Mouse (Mus musculus): Measurements from ENCODE around the gene S100a5. TPM values are rescaled to one million over a fixed set of nuclear protein-coding genes. Genes with fewer than 3 reads are reported as not detected.

S100a5 gene
- total and polyA plus RNA-seq, 3 experiments, result not detected

GRCm38 (mm10) chr3:90607361-90607760, 962 bp upstream of the S100a5 start:
- Histone ChIP-seq H3K4me1 (ENCODE audit: insufficient read depth, low read depth, low read length) (no peaks in the 10 kb centered on the region), H3K36me3 (replicated peaks) (no peaks in the 10 kb centered on the region), H3K9me3 (replicated peaks) (no peaks in the 10 kb centered on the region), H3K27me3 (ENCODE audit: insufficient read depth, low read length) (peaks cover 6% of the 10 kb centered on the region), H3K4me3 (ENCODE audit: low read depth, low read length) (no peak overlapping the region)
- ATAC-seq (ENCODE audit: extremely low read depth, insufficient number of reproducible peaks, low FRiP score, poor library complexity, severe bottlenecking) (no peak), DNase-seq (ENCODE audit: low spot score) (no peak)
- TF ChIP-seq TAL1 (conservative IDR thresholded peaks at IDR 0.05; ENCODE audit: low read depth, low read length), result no peak
- no peak for TF ChIP-seq GATA2 (IDR thresholded peaks at IDR 0.05; ENCODE audit: borderline replicate concordance, low read depth, low read length)
- no peak for TF ChIP-seq POLR2AphosphoS5 (IDR thresholded peaks at IDR 0.05; ENCODE audit: insufficient replicate concordance, low read depth, low read length)
- TF ChIP-seq GATA1 (IDR thresholded peaks at IDR 0.05; ENCODE audit: borderline replicate concordance, low read length), result no peak
- TF ChIP-seq CTCF (IDR thresholded peaks at IDR 0.05; ENCODE audit: low read depth, low read length), result no peak

- Histone ChIP-seq H3K36me3 (replicated peaks) (no peaks in the 10 kb centered on the region), H3K9me3 (replicated peaks) (no peaks in the 10 kb centered on the region), H3K4me3 (ENCODE audit: low read depth, low read length) (no peak overlapping the region), H3K27me3 (ENCODE audit: insufficient read depth, low read length) (peaks cover 15% of the 10 kb centered on the region), H3K4me1 (ENCODE audit: insufficient read depth, low read depth, low read length) (no peaks in the 10 kb centered on the region)
- DNase-seq (ENCODE audit: low spot score), result no peak
- no peak for ATAC-seq (ENCODE audit: extremely low read depth, insufficient number of reproducible peaks, low FRiP score, poor library complexity, severe bottlenecking)
- TF ChIP-seq POLR2AphosphoS5 (IDR thresholded peaks at IDR 0.05; ENCODE audit: insufficient replicate concordance, low read depth, low read length) (no peak), TAL1 (conservative IDR thresholded peaks at IDR 0.05; ENCODE audit: low read depth, low read length) (no peak), CTCF (IDR thresholded peaks at IDR 0.05; ENCODE audit: low read depth, low read length) (no peak), GATA1 (IDR thresholded peaks at IDR 0.05; ENCODE audit: borderline replicate concordance, low read length) (no peak), GATA2 (IDR thresholded peaks at IDR 0.05; ENCODE audit: borderline replicate concordance, low read depth, low read length) (no peak)
These were observed 779 bp downstream of the S100a5 start for GRCm38 (mm10) chr3:90609102-90609501.

DNA sequence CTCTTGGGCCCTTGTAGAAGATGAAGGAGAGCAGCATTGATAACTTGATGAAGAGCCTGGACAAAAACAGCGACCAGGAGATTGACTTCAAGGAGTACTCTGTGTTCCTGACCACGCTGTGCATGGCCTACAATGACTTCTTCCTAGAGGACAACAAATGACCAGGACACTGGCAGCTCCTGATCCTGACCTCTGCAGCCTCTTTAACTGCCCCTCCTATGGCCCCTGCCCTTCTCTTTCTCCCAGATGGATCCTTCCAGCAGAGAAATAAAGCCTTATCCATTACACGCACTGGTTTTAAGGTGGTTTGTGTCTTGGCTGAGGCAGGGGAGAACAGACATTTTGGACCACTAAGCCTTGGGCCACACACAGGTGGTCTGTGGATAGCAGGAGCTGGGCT, 3.2 kb downstream of the S100a5 start:
- ATAC-seq (ENCODE audit: extremely low read depth, insufficient number of reproducible peaks, low FRiP score, poor library complexity, severe bottlenecking) (no peak), DNase-seq (ENCODE audit: low spot score) (no peak)
- TF ChIP-seq GATA1 (IDR thresholded peaks at IDR 0.05; ENCODE audit: borderline replicate concordance, low read length) (no peak), TAL1 (conservative IDR thresholded peaks at IDR 0.05; ENCODE audit: low read depth, low read length) (no peak), GATA2 (IDR thresholded peaks at IDR 0.05; ENCODE audit: borderline replicate concordance, low read depth, low read length) (no peak)
- Histone ChIP-seq H3K27me3 (ENCODE audit: insufficient read depth, low read length) (peaks cover 19% of the 10 kb centered on the region), H3K4me3 (ENCODE audit: low read depth, low read length) (no peak overlapping the region), H3K9me3 (replicated peaks) (no peaks in the 10 kb centered on the region), H3K36me3 (replicated peaks) (no peaks in the 10 kb centered on the region), H3K4me1 (ENCODE audit: insufficient read depth, low read depth, low read length) (peaks cover 4% of the 10 kb centered on the region)

GRCm38 (mm10) chr3:90612061-90612460, 3.7 kb downstream of the S100a5 start:
- Histone ChIP-seq H3K9me3 (replicated peaks) (no peaks in the 10 kb centered on the region), H3K4me1 (ENCODE audit: insufficient read depth, low read depth, low read length) (peaks cover 4% of the 10 kb centered on the region), H3K27me3 (ENCODE audit: insufficient read depth, low read length) (peaks cover 19% of the 10 kb centered on the region), H3K36me3 (replicated peaks) (no peaks in the 10 kb centered on the region), H3K4me3 (ENCODE audit: low read depth, low read length) (no peak overlapping the region)
- TF ChIP-seq GATA1 (IDR thresholded peaks at IDR 0.05; ENCODE audit: borderline replicate concordance, low read length) (no peak), GATA2 (IDR thresholded peaks at IDR 0.05; ENCODE audit: borderline replicate concordance, low read depth, low read length) (no peak), CTCF (IDR thresholded peaks at IDR 0.05; ENCODE audit: low read depth, low read length) (no peak), POLR2AphosphoS5 (IDR thresholded peaks at IDR 0.05; ENCODE audit: insufficient replicate concordance, low read depth, low read length) (no peak)
- ATAC-seq (ENCODE audit: extremely low read depth, insufficient number of reproducible peaks, low FRiP score, poor library complexity, severe bottlenecking) (no peak), DNase-seq (ENCODE audit: low spot score) (no peak)

GRCm38 (mm10) chr3:90612728-90613291, 4.5 kb downstream of the S100a5 start, which contains the start of gene S100a6:
TSS of gene S100a6 (plus strand) at chr3:90612882.
- H3K9me3 ChIP-seq (replicated peaks), result no peaks in the 10 kb centered on the region
- peaks cover 17% of the 10 kb centered on the region for H3K27me3 ChIP-seq (ENCODE audit: insufficient read depth, low read length)
- H3K4me1 ChIP-seq (ENCODE audit: insufficient read depth, low read depth, low read length), result peaks cover 4% of the 10 kb centered on the region
- TF ChIP-seq GATA2 (IDR thresholded peaks at IDR 0.05; ENCODE audit: borderline replicate concordance, low read depth, low read length) (no peak), TAL1 (conservative IDR thresholded peaks at IDR 0.05; ENCODE audit: low read depth, low read length) (no peak), GATA1 (IDR thresholded peaks at IDR 0.05; ENCODE audit: borderline replicate concordance, low read length) (no peak), POLR2AphosphoS5 (IDR thresholded peaks at IDR 0.05; ENCODE audit: insufficient replicate concordance, low read depth, low read length) (no peak), CTCF (IDR thresholded peaks at IDR 0.05; ENCODE audit: low read depth, low read length) (no peak)
- ATAC-seq (ENCODE audit: extremely low read depth, insufficient number of reproducible peaks, low FRiP score, poor library complexity, severe bottlenecking) (peak; percentile 4; the same call in 1 of the 2 replicates), DNase-seq (ENCODE audit: low spot score) (no peak)
- H3K4me3 ChIP-seq (ENCODE audit: low read depth, low read length), result no peak within 1 kb of the TSS
- H3K36me3 ChIP-seq (replicated peaks), result no peaks in the 10 kb centered on the region

GRCm38 (mm10) chr3:90613461-90614147, 5.3 kb downstream of the S100a5 start:
- TF ChIP-seq CTCF (IDR thresholded peaks at IDR 0.05; ENCODE audit: low read depth, low read length) (no peak), POLR2AphosphoS5 (IDR thresholded peaks at IDR 0.05; ENCODE audit: insufficient replicate concordance, low read depth, low read length) (no peak), GATA2 (IDR thresholded peaks at IDR 0.05; ENCODE audit: borderline replicate concordance, low read depth, low read length) (no peak), GATA1 (IDR thresholded peaks at IDR 0.05; ENCODE audit: borderline replicate concordance, low read length) (no peak), TAL1 (conservative IDR thresholded peaks at IDR 0.05; ENCODE audit: low read depth, low read length) (no peak)

More at GRCm38 (mm10) chr3:90613461-90614147, 5.3 kb downstream of the S100a5 start:
- no peak for ATAC-seq (ENCODE audit: extremely low read depth, insufficient number of reproducible peaks, low FRiP score, poor library complexity, severe bottlenecking)
- H3K4me3 ChIP-seq (ENCODE audit: low read depth, low read length), result no peak overlapping the region
- DNase-seq (ENCODE audit: low spot score), result no peak
- peaks cover 15% of the 10 kb centered on the region for H3K27me3 ChIP-seq (ENCODE audit: insufficient read depth, low read length)
- H3K4me1 ChIP-seq (ENCODE audit: insufficient read depth, low read depth, low read length), result peaks cover 4% of the 10 kb centered on the region
- no peaks in the 10 kb centered on the region for H3K36me3 ChIP-seq (replicated peaks)
- no peaks in the 10 kb centered on the region for H3K9me3 ChIP-seq (replicated peaks)

Data from G1E (cell line).